In the genomic region with DNA sequence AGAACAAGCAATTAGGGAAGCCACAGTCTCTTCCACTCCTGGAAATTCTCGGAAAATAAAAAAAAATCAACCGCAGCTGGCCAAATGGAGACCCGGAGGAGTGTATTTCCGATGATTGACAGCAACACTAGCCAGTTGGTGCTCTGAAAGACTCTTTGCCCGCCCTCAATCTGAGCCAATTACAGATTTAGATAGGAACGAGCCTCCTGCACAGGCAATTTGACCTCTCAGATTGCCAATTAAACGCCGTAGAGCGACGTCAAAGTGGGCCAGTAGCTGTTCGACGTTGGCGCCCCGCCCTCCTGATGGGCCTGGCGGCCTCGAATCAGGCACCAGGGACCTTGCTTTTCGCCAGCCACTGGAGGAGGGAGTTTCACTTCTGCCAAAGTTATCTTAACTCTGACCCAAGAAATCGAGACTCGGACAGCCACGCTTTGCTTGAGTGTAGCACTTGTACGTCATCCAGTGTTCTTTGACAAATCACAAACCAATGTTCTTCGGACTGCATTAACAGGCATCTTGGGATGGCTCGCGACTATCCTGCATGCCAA, we compare ENCODE assay signal across 7 mouse cellular contexts. TPM values are rescaled to one million over a fixed set of nuclear protein-coding genes. Genes with fewer than 3 reads are reported as not detected.
DNase-seq lines count a peak whose midpoint lies in the region; ATAC-seq and TF ChIP-seq lines count a peak whose summit lies in the region.

A gene (minus strand): TSS at position 83 of the 551 bp plus-strand sequence.

- intact Hi-C loops in left cerebral cortex, postnatal 4 days (cut with DNase I), result loop anchor here (10.0 kb wide), 1 partner anchor 159 kb away; a partner anchor contains a TSS

- WGBS in embryonic facial prominence, embryonic 10.5 days, result under 1% methylated on average over 24 of the region's 24 CpGs
- under 1% methylated on average over 24 of the region's 24 CpGs for WGBS in intestine, postnatal 0 days
- under 1% methylated on average over 24 of the region's 24 CpGs for WGBS in midbrain, embryonic 12.5 days
- WGBS in small intestine, adult 2 months, result under 1% methylated on average over 24 of the region's 24 CpGs

- H3K27me3 ChIP-seq in embryonic facial prominence, embryonic 10.5 days (replicated peaks; ENCODE audit: low read depth, poor library complexity, severe bottlenecking), result no peaks in the 10 kb centered on the region
- H3K27me3 ChIP-seq in intestine, postnatal 0 days (replicated peaks; ENCODE audit: control insufficient read depth, insufficient read depth, low read length), result no peaks in the 10 kb centered on the region
- H3K27me3 ChIP-seq in midbrain, embryonic 12.5 days, result no peaks in the 10 kb centered on the region
- no peaks in the 10 kb centered on the region for H3K27me3 ChIP-seq in small intestine, adult 2 months (ENCODE audit: control insufficient read depth, insufficient read depth, low read length)

- no peak for TF ChIP-seq CTCF in intestine, postnatal 0 days (IDR thresholded peaks at IDR 0.05; ENCODE audit: low read depth)
- TF ChIP-seq CTCF in small intestine, adult 2 months (IDR thresholded peaks at IDR 0.05; ENCODE audit: extremely low read depth, insufficient read length, insufficient replicate concordance, low read depth, low read length), result no peak

- no peaks in the 10 kb centered on the region for H3K36me3 ChIP-seq in embryonic facial prominence, embryonic 10.5 days (replicated peaks)
- H3K36me3 ChIP-seq in intestine, postnatal 0 days (ENCODE audit: control insufficient read depth, insufficient read depth), result no peaks in the 10 kb centered on the region
- H3K36me3 ChIP-seq in midbrain, embryonic 12.5 days, result no peaks in the 10 kb centered on the region
- H3K36me3 ChIP-seq in small intestine, adult 2 months (ENCODE audit: control insufficient read depth, insufficient read depth, low read length), result no peaks in the 10 kb centered on the region

- ATAC-seq in intestine, postnatal 0 days, result peak; percentile 100
- ATAC-seq in midbrain, embryonic 12.5 days (ENCODE audit: low FRiP score, low read depth), result peak; percentile 99

- H3K9ac ChIP-seq in intestine, postnatal 0 days (ENCODE audit: low read depth, low read length), result peak within 1 kb of the TSS; percentile 59
- H3K9ac ChIP-seq in midbrain, embryonic 12.5 days (replicated peaks), result peak within 1 kb of the TSS; percentile 75

- TF ChIP-seq POLR2A in small intestine, adult 2 months (IDR thresholded peaks at IDR 0.05; ENCODE audit: low read depth, low read length), result no peak

- peaks cover 11% of the 10 kb centered on the region for H3K4me1 ChIP-seq in embryonic facial prominence, embryonic 10.5 days
- H3K4me1 ChIP-seq in intestine, postnatal 0 days (replicated peaks; ENCODE audit: control insufficient read depth, insufficient read depth, low read length), result no peaks in the 10 kb centered on the region
- H3K4me1 ChIP-seq in midbrain, embryonic 12.5 days, result peaks cover 11% of the 10 kb centered on the region
- H3K4me1 ChIP-seq in small intestine, adult 2 months (ENCODE audit: control insufficient read depth, insufficient read depth, insufficient read length, low read length), result peaks cover 2% of the 10 kb centered on the region; the same call in 1 of the 2 replicates

- H3K27ac ChIP-seq in embryonic facial prominence, embryonic 10.5 days (replicated peaks), result peak within 1 kb of the TSS; percentile 84
- peak within 1 kb of the TSS; percentile 74 for H3K27ac ChIP-seq in intestine, postnatal 0 days (ENCODE audit: low read depth, low read length)
- H3K27ac ChIP-seq in midbrain, embryonic 12.5 days (replicated peaks), result peak within 1 kb of the TSS; percentile 64
- H3K27ac ChIP-seq in small intestine, adult 2 months (ENCODE audit: insufficient read depth, low read depth, low read length), result peak within 1 kb of the TSS; percentile 84

- H3K4me2 ChIP-seq in intestine, postnatal 0 days (replicated peaks; ENCODE audit: low read depth), result peak within 1 kb of the TSS; percentile 85
- H3K4me2 ChIP-seq in midbrain, embryonic 12.5 days (replicated peaks), result peak within 1 kb of the TSS; percentile 76

- DNase-seq in adrenal gland, postnatal 10 days, result peak; percentile 98
- DNase-seq in embryonic facial prominence, embryonic 10.5 days (ENCODE audit: low spot score), result peak; percentile 97
- peak; percentile 98 for DNase-seq in gonadal fat pad, adult 2 months (ENCODE audit: low read depth)
- peak; percentile 98 for DNase-seq in left cerebral cortex, postnatal 4 days

- no peaks in the 10 kb centered on the region for H3K9me3 ChIP-seq in embryonic facial prominence, embryonic 10.5 days
- no peaks in the 10 kb centered on the region for H3K9me3 ChIP-seq in intestine, postnatal 0 days (ENCODE audit: control insufficient read depth)
- no peaks in the 10 kb centered on the region for H3K9me3 ChIP-seq in midbrain, embryonic 12.5 days

- peak within 1 kb of the TSS; percentile 81 for H3K4me3 ChIP-seq in embryonic facial prominence, embryonic 10.5 days
- peak within 1 kb of the TSS; percentile 78 for H3K4me3 ChIP-seq in intestine, postnatal 0 days (ENCODE audit: low read depth, low read length)
- peak within 1 kb of the TSS; percentile 66 for H3K4me3 ChIP-seq in midbrain, embryonic 12.5 days
- peak within 1 kb of the TSS; percentile 95 for H3K4me3 ChIP-seq in small intestine, adult 2 months (ENCODE audit: low read depth, low read length)

RNA-seq across cellular contexts. Expression of the gene that starts here (rescaled TPM):
- total RNA-seq in adrenal gland, postnatal 10 days (2021), result 10 to 100 TPM; 34.1 to 45.0 TPM
- 3.9 and 4.8 TPM in 2 replicates for polyA plus RNA-seq in embryonic facial prominence, embryonic 10.5 days (2016; fragmentation: Nextera tagmentation; extraction: Ambion mirVana)
- 2.2 and 3.1 TPM in 2 replicates for polyA plus RNA-seq in gonadal fat pad, adult 2 months (2012; rRNA removed)
- 0.81 and 2.1 TPM in 2 replicates for polyA plus RNA-seq in intestine, postnatal 0 days (2015; fragmentation: Nextera tagmentation; extraction: Ambion mirVana)
- total RNA-seq in left cerebral cortex, postnatal 4 days (2021), result 10 to 100 TPM; 19.5 to 22.2 TPM
- polyA plus RNA-seq in midbrain, embryonic 12.5 days (2016; fragmentation: Nextera tagmentation; extraction: Ambion mirVana), result 6.7 and 8.2 TPM in 2 replicates
- 0.22 and 0.53 TPM in 2 replicates for polyA plus RNA-seq in small intestine, adult 2 months (2012; rRNA removed)

Comparison
In these comparisons a context has a peak if more than half of its experiments do, and no peak if none do; other contexts are left out.
1. Peak in every context shown above with its lines: DNase-seq, ATAC-seq, H3K4me3 ChIP-seq and H3K27ac ChIP-seq.